Mouse (Mus musculus) limb, embryonic 11.5 days (tissue): ENCODE results near the gene Dlg2. TPM values are rescaled to one million over a fixed set of nuclear protein-coding genes. Genes with fewer than 3 reads are reported as not detected.
A peak's percentile ranks its signal among the peaks of the same experiment; 100 is the strongest.

Experiments
- ATAC-seq: fragments of 200-750 bp; cut with Nextera tagmentation; 2 replicates; pipeline ENCODE4 v1.8.0; 2017; ENCODE audit warnings: low read depth; ENCODE audit not compliant: insufficient number of reproducible peaks, low FRiP score, low TSS enrichment
- DNase-seq: peaks from one replicate; pipeline ENCODE4 v3.0.0-alpha.2; 2015; ENCODE audit warnings: low spot score
- H3K27ac ChIP-seq: fragments of 300-500 bp; sonication (generic); replicated peaks from 2 replicates; pipeline ENCODE4 v1.5.1; 2014; ENCODE audit warnings: low read depth, mild to moderate bottlenecking, low read length
- H3K27me3 ChIP-seq: fragments of 300-500 bp; sonication (generic); 2 replicates; pipeline ENCODE4 v1.6.1; 2014; ENCODE audit warnings: mild to moderate bottlenecking, low read length, mixed read lengths; ENCODE audit not compliant: control insufficient read depth, insufficient read depth
- H3K36me3 ChIP-seq: fragments of 300-500 bp; sonication (generic); 2 replicates; pipeline ENCODE4 v1.6.1; 2014; ENCODE audit warnings: mild to moderate bottlenecking, low read length, moderate library complexity, mixed read lengths; ENCODE audit not compliant: control insufficient read depth, insufficient read depth
- H3K4me1 ChIP-seq: fragments of 300-500 bp; sonication (generic); 2 replicates; pipeline ENCODE4 v1.6.1; 2014; ENCODE audit warnings: low read length, mixed read lengths; ENCODE audit not compliant: control insufficient read depth, insufficient read depth
- H3K4me2 ChIP-seq: fragments of 300-500 bp; sonication (generic); 2 replicates; pipeline ENCODE4 v1.6.1; 2014; ENCODE audit warnings: low read depth, mild to moderate bottlenecking, moderate library complexity; ENCODE audit not compliant: severe bottlenecking
- H3K4me3 ChIP-seq: fragments of 300-500 bp; sonication (generic); 2 replicates; pipeline ENCODE4 v1.5.1; 2014; ENCODE audit warnings: low read depth, low read length
- H3K9ac ChIP-seq: fragments of 300-500 bp; sonication (generic); 2 replicates; pipeline ENCODE4 v1.6.1; 2014; ENCODE audit warnings: mild to moderate bottlenecking, low read length
- H3K9me3 ChIP-seq: fragments of 300-500 bp; sonication (generic); 2 replicates; pipeline ENCODE4 v1.6.1; 2016; ENCODE audit warnings: low read length; ENCODE audit not compliant: control insufficient read depth
- WGBS: fragments of 180-500 bp; shearing (Covaris S2); extraction: QIAGEN DNeasy Blood & Tissue Kit; methylation state at CpG from one replicate; pipeline ENCODE4 v1.1.7; 2014; 5-methylcytosine and 5-hydroxymethylcytosine counted together
- polyA plus RNA-seq: library from polyadenylated mRNA; unstranded; fragments of >200 nt; fragmentation: Nextera tagmentation; extraction: Ambion mirVana; gene quantifications from 2 replicates; pipeline ENCODE4 v1.2.1, GENCODE M21; 2014

Gene Dlg2
- polyA plus RNA-seq, 1 experiment from 2014 or later = 1.3 TPM

DNA sequence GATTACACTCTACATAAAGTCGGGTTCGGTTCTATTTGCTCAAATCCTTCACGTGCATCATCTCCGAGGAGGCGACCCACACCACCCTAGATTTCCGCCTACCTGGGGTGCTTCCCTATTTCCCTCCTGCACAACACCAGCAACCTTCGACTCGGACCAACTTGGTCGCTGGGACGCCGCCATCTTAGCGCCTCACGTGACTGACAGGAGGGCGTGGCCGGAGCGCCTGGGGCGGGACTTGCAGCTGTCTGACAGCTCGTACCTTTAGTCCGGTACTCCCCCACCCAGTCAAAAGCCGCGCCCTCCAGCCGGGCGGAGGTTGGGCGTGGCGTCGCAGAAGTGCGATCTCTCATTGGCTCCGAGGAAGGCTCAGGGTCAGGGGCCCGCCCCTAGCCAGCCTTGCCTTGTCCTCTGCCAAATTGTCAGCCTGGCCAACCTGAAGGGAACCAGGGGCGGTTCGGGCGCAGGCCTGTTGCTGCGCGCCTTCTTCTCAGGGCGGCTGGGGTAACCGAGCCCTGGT is 619 bp upstream of the Dlg2 start, which contains the start of gene Tmem126b:
Gene Tmem126b (minus strand): TSS at position 209 of the 520 bp plus-strand sequence.
- H3K27ac ChIP-seq = no peak within 1 kb of the TSS
- H3K9ac ChIP-seq = peak within 1 kb of the TSS; percentile 67
- WGBS = under 1% methylated on average over 36 of the region's 36 CpGs
- no peaks in the 10 kb centered on the region for H3K4me1 ChIP-seq
- ATAC-seq (peak; percentile 100), DNase-seq (peak; percentile 98)
- H3K27me3 ChIP-seq = no peaks in the 10 kb centered on the region; the same call in 1 of the 2 replicates
- no peaks in the 10 kb centered on the region for H3K36me3 ChIP-seq
- no peaks in the 10 kb centered on the region for H3K9me3 ChIP-seq
- peak within 1 kb of the TSS; percentile 57 for H3K4me3 ChIP-seq
- H3K4me2 ChIP-seq = peak within 1 kb of the TSS; percentile 69

GRCm38 (mm10) chr7:90482607-90483006 is 6.1 kb downstream of the Dlg2 start:
- WGBS = 90% methylated on average over 2 of the region's 2 CpGs
- no peak for DNase-seq
- H3K4me3 ChIP-seq = no peak overlapping the region
- ATAC-seq = no peak
- H3K27ac ChIP-seq = no peak overlapping the region
- no peaks in the 10 kb centered on the region for H3K36me3 ChIP-seq
- no peaks in the 10 kb centered on the region for H3K9me3 ChIP-seq
- H3K4me1 ChIP-seq = no peaks in the 10 kb centered on the region
- H3K27me3 ChIP-seq = no peaks in the 10 kb centered on the region
- no peak overlapping the region for H3K9ac ChIP-seq
- no peak overlapping the region for H3K4me2 ChIP-seq

- ATAC-seq (no peak), DNase-seq (no peak)
- H3K9me3 ChIP-seq = no peaks in the 10 kb centered on the region
- no peaks in the 10 kb centered on the region for H3K4me1 ChIP-seq
- no peaks in the 10 kb centered on the region for H3K36me3 ChIP-seq
- H3K27ac ChIP-seq = no peak overlapping the region
- H3K9ac ChIP-seq = no peak overlapping the region
- no peak overlapping the region for H3K4me2 ChIP-seq
- no peak overlapping the region for H3K4me3 ChIP-seq
- no peaks in the 10 kb centered on the region for H3K27me3 ChIP-seq
- 83% methylated on average over 3 of the region's 3 CpGs for WGBS
Observed at GRCm38 (mm10) chr7:90508124-90508523, 31.7 kb downstream of the Dlg2 start.

DNA sequence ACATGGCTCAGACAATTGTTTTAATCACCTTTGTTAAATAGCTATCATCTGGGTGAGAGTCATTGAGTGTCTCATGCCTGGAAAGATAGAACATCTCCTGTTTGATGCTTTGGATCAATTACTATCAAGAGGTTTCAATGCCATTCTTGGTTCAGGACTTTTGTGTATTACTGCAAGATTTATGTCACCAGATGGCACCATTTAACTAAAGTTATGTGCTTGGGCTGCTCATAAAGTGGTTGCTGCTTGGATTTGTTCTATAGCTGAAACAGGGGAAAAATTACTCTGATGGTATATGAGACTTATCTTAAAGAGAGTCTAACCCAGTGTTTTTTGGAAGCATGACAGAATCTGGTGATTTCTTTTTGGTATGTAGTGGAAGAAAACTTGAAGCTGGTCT is 35.8 kb downstream of the Dlg2 start:
- Histone ChIP-seq H3K27me3 (no peaks in the 10 kb centered on the region), H3K9ac (no peak overlapping the region), H3K4me1 (no peaks in the 10 kb centered on the region), H3K4me2 (no peak overlapping the region), H3K36me3 (no peaks in the 10 kb centered on the region), H3K4me3 (no peak overlapping the region), H3K27ac (no peak overlapping the region), H3K9me3 (no peaks in the 10 kb centered on the region)
- ATAC-seq = no peak
- no peak for DNase-seq

DNA sequence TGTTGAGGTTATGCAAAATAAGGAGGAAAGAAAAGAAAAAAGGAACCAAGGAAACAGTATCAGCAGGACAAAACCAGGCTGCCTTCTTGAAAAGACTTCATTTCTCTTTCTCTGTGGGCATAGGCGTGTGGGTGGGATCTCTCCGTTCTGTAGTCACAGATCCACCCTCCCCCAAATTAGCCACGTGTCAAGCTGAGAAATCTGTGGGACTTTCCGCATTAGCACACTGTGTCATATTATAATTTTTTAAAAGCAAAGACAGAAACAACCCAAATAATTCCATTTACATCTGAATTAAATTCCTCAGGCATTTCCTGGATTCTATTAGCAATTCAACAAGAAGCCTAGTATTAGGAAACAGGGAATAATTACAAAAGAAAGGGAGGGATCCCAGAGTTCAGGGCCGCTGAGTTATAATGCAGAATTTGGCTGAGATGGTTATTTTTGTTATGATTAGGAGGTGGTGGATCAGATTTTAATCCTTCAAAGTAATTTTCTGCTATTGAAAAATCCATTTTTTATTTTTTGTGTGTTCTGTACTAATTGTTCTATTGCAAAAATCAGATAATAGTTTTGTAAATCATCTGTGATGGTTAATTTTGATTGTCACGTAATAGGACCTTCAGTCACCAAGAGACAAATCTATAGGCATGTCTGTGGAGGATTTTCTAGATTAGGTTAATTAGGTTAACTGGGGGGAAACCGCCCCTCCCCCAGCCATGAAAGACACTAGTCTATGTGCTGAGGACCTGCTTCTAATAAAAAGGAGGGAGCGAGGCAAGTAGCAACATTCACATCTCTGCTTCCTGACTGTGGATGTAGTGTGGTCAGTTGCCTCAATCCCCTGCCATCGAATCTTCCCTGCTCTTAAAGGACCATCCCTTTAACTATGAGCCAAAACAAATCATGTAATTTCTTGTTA is 63.3 kb downstream of the Dlg2 start:
- no peaks in the 10 kb centered on the region for H3K27me3 ChIP-seq
- DNase-seq = no peak
- no peak overlapping the region for H3K4me2 ChIP-seq
- no peak for ATAC-seq
- WGBS = 54% methylated on average over 9 of the region's 9 CpGs
- no peak overlapping the region for H3K27ac ChIP-seq
- no peaks in the 10 kb centered on the region for H3K4me1 ChIP-seq
- H3K36me3 ChIP-seq = no peaks in the 10 kb centered on the region
- no peak overlapping the region for H3K4me3 ChIP-seq
- no peaks in the 10 kb centered on the region for H3K9me3 ChIP-seq
- no peak overlapping the region for H3K9ac ChIP-seq

GRCm38 (mm10) chr7:90540811-90541323 is 64.4 kb downstream of the Dlg2 start:
- Histone ChIP-seq H3K9me3 (no peaks in the 10 kb centered on the region), H3K36me3 (no peaks in the 10 kb centered on the region), H3K4me1 (no peaks in the 10 kb centered on the region), H3K4me2 (no peak overlapping the region), H3K4me3 (no peak overlapping the region), H3K27me3 (no peaks in the 10 kb centered on the region), H3K27ac (no peak overlapping the region), H3K9ac (no peak overlapping the region)
- ATAC-seq (no peak), DNase-seq (no peak)
- 90% methylated on average over 2 of the region's 2 CpGs for WGBS

GRCm38 (mm10) chr7:90553399-90553798 is 76.9 kb downstream of the Dlg2 start:
- Histone ChIP-seq H3K27ac (no peak overlapping the region), H3K36me3 (no peaks in the 10 kb centered on the region), H3K4me3 (no peak overlapping the region), H3K9me3 (no peaks in the 10 kb centered on the region), H3K4me1 (no peaks in the 10 kb centered on the region), H3K4me2 (no peak overlapping the region), H3K27me3 (no peaks in the 10 kb centered on the region), H3K9ac (no peak overlapping the region)
- DNase-seq (no peak), ATAC-seq (no peak)
- 89% methylated on average over 6 of the region's 6 CpGs for WGBS

- no peak overlapping the region for H3K9ac ChIP-seq
- H3K9me3 ChIP-seq = no peaks in the 10 kb centered on the region
- H3K36me3 ChIP-seq = no peaks in the 10 kb centered on the region
- no peak overlapping the region for H3K4me2 ChIP-seq
- H3K4me1 ChIP-seq = no peaks in the 10 kb centered on the region
- H3K27me3 ChIP-seq = no peaks in the 10 kb centered on the region
- H3K27ac ChIP-seq = no peak overlapping the region
- ATAC-seq = no peak
- DNase-seq = no peak
- WGBS = 92% methylated on average over 2 of the region's 2 CpGs
- H3K4me3 ChIP-seq = no peak overlapping the region
Observed at GRCm38 (mm10) chr7:90554421-90554820, 77.9 kb downstream of the Dlg2 start.
